Mouse (Mus musculus): ENCODE measurements at regions not wholly inside any gene's neighbourhood (a gene's known extent, or its start where the extent isn't known, plus 50 kb on each side); places are given as distances from the start of the nearest gene placed in this dataset.

GRCm38 (mm10) chr3:62962608-62963007, 278.7 kb upstream of the Mme start:
- no peak for TF ChIP-seq CTCF (conservative IDR thresholded peaks at IDR 0.05; ENCODE audit: low read length)
- no peak for TF ChIP-seq NANOG (IDR thresholded peaks at IDR 0.05; ENCODE audit: borderline replicate concordance, low read length)
- no peak for TF ChIP-seq POU5F1 (IDR thresholded peaks at IDR 0.05; ENCODE audit: borderline replicate concordance, low read length)

Measured in E14TG2a.4 (cell line).